Mouse (Mus musculus) mouse embryonic stem cell (cell line): Measurements from ENCODE around the gene Phgdh.

ENCODE experiments used
- in situ Hi-C, 2 experiments: fragments of 300-500 bp; cut with MboI; formaldehyde crosslinking; loops; 1 replicate in 1 of 2; 3 replicates in 1 of 2; pipeline ENCODE4 v1.14.3; 2019 to 2020; ENCODE audit warnings: low sequenced_read_pairs in 2 of 2, low pct_unique_long_range_greater_than_20kb in 1 of 2, mixed read lengths in 1 of 2; ENCODE audit not compliant: unreplicated experiment in 1 of 2

The Phgdh gene

DNA sequence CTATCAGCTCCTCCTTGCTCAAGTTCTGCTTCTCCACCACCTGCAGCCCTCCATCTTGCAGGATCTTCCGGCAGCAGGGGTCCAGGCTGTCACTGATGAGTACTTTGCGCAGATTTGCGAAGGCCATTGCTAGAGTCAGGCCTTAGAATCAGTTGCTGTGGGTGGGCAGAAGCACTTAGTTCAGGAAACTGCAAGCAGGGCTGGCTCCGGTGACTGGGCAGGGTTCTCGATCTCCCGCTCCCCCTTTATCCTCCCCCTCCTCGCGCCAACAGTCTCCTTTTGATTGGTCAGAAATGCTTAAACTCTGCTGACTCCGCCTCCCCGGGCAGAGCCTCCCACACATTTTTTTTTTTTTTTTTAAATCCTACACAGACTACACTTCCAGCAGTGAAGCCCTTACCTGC lies at the start of gene Phgdh:
Gene Phgdh (minus strand): TSS at position 285 of the 404 bp plus-strand sequence.
- in situ Hi-C loops, result loop anchor here in 1 of 2 experiments (25.0 kb wide), 1 partner anchor 1823 kb away; the partner anchor contains the start of genes Gdap2 and Wdr3

DNA sequence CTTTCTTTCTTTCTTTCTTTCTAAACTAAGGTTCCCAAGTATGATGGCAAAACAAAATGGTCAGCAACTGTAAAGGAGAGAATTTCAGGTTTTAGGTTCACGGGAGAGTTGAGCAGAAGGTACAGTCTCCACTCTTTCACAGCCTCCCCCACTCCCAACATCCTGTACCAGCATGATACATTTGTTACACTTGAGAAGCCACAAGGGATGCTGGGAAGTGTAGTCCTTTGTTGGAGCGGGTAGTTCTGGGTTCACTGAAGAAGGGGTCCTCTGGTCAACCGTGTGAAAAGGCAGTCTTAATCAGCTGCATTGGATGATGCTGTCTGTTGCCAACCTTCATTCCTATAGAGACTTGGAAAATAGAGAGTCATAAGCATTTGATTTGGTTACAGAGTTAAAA lies 49.5 kb upstream of the Phgdh start:
- in situ Hi-C loops, result no loop called here

DNA sequence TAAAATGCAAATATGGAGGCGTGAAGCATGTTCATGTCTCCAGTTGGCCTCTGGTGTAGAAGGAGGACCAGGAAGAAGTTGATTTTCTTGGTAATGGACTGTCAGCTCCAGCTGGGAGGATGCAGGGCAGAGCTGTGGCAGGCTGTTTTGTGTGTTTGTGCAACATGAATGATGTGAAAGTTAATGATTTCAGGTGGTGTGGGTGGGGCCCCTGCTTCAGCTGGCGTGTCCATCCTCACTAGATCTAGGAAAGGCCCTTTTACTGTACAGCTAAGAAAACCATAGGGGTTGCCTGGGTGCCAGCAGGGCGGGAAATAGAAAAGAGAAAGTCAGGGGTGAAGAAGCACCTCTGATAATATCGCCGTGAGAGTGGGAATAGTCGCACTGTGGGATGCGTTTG lies 48.0 kb upstream of the Phgdh start:
- in situ Hi-C loops, result no loop called here

GRCm38 (mm10) chr3:98387086-98387485 lies 47.3 kb upstream of the Phgdh start:
- in situ Hi-C loops, result no loop called here

DNA sequence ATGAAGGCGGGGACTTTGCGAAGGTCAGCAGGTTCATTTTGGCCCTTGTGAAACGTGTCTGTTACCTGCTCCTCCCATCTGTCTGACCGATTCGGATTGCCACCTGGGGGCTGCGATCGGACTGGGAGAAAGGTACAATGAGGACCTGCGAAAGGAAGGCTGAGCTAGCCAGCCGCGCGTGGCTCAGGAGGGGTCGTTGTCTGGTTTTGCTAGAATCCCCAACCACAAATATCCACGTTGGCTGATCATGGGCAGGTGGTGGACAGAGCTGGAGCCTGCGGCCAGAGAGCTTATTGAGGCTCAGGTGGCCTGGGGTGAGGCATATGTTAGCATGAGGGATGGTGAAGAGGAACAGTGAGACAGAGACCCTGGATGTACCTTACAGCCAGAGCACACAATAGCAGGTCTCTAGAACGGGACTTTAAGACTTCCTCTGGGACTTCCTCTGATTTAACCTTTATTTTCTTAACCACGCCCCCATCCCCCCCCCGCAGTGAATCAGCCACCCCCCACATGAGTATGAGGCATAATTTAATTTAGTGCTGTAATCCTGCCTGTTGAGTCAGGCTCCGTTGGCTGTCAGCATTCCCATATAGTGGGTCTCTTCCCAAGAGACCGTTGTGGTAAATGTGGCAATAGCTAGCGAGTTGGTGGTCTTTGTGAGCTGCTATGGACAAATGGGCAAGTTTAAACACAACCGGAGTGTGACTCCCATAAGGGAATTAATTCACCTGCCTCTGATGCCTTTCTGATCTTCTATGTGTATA lies 43.4 kb upstream of the Phgdh start:
- in situ Hi-C loops, result no loop called here

- in situ Hi-C loops, result no loop called here
Measured at GRCm38 (mm10) chr3:98382246-98382939, 42.6 kb upstream of the Phgdh start, which contains the start of gene Zfp697. Gene Zfp697 (plus strand): TSS chr3:98382461.

DNA sequence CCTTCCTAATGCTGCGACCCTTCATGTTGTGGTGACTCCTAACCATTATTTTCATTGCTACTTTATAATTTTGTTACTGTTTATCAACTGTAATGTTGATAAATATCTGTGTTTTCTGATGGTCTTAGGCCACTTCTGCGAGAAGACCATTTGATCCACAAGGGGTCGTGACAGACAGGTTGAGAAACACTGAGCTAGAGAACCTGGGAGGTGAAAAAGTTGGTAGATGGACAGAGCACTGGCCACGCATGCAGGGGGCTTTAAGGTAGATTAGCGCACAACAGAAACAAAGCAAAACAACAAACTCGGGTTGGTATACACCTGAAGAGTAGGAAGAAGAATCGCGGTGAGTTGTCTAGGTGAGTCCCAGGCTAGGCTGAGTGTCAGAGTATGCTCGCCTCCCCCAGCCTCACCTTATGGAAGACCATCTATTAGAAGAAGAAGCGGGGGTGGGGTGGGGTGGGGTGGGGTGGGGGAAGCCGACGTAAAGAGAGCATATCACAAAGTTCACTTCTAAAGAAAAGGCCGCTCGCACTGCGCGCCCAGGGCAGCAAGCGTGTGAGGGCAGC lies 42.0 kb upstream of the Phgdh start:
- in situ Hi-C loops, result no loop called here

DNA sequence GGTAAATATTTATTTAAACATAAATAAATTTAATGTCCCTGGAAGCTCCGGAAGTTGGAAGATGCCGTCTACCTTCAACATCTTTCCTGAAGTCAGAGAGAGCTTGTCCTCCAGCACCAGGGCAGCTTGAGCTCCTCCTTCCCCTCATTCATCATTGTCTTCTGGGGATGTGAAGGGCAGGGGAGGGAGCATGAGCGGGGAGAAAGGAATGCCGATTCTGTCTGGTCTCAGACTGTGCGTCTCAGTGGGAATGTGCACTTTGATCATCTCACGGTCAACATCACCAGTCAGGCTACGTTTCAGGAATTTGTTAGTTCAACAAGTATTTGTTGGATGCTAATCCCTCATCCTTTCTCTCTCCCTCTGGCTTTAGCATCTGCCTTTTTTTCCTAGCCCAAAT lies 39.4 kb upstream of the Phgdh start:
- in situ Hi-C loops, result no loop called here

DNA sequence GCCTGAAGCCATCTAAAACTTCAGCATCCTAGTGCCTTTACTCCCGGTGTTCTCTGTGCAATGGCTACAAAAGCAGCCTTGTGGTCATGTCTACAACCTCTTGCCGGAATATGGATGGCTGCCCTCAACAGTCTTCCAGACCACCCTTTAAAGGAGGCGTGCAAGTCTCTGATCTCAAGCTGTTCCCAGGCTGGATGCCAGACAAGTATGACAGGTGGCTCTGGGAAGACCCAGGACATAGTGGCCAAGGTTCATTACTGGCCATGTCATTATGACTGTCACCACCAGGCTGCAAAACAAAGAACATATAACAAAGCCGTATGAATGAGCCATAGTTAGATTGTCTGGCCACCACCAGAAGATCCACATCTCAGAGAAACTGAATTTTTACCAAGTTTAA lies 38.5 kb upstream of the Phgdh start:
- in situ Hi-C loops, result no loop called here

DNA sequence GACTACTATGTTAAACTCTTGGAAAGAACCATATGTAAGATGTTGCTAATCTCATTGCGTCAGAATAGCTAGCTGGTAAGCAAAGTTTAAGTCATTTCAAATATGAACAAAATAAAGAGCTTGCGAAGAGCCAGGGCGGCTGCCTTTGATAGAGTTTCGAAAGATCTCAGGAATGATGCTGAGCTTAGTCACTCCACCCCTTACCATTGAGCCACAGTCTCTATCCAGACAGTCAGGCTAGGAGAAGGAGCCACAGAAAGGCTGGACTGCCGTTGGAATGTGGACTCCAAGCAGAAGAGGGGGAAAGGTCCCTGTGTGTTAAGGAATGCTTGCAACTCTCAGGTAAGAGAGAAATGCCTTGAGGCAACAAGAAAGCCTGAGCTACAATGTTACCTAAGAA lies 35.2 kb upstream of the Phgdh start:
- in situ Hi-C loops, result no loop called here

GRCm38 (mm10) chr3:98374062-98374719 lies 34.4 kb upstream of the Phgdh start:
- in situ Hi-C loops, result no loop called here

GRCm38 (mm10) chr3:98368776-98369175 lies 29.0 kb upstream of the Phgdh start:
- in situ Hi-C loops, result no loop called here

DNA sequence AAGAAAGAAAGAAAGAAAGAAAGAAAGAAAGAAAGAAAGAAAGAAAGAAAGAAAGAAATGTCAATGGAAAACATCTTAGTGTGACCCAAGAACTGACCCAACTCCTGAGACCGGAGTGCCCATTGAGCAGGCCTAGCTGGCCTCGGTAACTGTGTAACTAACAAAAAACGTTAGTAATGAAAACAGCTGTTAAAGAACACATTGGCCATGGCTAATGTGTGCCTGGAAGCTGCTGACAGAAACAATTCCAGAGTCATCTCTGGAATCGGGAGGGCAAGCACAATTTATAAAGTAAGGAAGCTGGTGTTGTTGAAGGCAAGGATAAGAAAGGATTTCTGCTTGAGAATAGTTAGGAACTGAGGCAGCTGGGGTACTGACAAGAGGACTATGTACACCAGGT lies 28.5 kb upstream of the Phgdh start:
- in situ Hi-C loops, result no loop called here

GRCm38 (mm10) chr3:98366823-98367222 lies 27.0 kb upstream of the Phgdh start:
- in situ Hi-C loops, result no loop called here

DNA sequence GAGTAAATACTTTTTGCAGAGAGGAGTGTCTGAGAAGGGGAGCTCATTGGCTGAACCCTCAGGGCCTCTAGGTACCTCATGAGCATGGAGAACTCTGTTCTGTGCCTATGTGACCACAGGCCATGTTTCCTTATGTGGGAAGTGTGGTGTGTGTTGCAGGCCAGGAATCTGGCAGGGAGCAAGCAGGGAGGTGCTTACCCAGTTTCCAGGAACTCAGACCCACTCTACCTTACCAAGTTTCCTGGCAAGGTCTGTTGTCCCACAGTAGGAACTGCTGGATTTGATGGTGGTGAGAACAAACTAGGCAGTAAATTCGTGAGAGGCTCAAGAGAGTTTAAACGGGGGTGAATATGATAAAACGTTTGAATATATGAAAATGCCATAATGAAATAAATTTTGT lies 26.3 kb upstream of the Phgdh start:
- in situ Hi-C loops, result no loop called here

- in situ Hi-C loops, result no loop called here
Measured at GRCm38 (mm10) chr3:98362753-98363152, 23.0 kb upstream of the Phgdh start.

- in situ Hi-C loops, result no loop called here
Measured at GRCm38 (mm10) chr3:98356632-98357370, 17.0 kb upstream of the Phgdh start.

- in situ Hi-C loops, result no loop called here
Measured at GRCm38 (mm10) chr3:98356026-98356365, 16.2 kb upstream of the Phgdh start.
